Mouse (Mus musculus): ENCODE data around the gene Usp53. TPM values are rescaled to one million over a fixed set of nuclear protein-coding genes. Genes with fewer than 3 reads are reported as not detected.

Gene Usp53
- polyA plus RNA-seq (2015; fragmentation: Nextera tagmentation; extraction: Ambion mirVana) = 9.6 and 10.1 TPM in 2 replicates

GRCm38 (mm10) chr3:122984249-122985182, at the start of gene Usp53:
Usp53 (minus strand) TSS chr3:122984510.
- no peaks in the 10 kb centered on the region for H3K36me3 ChIP-seq (ENCODE audit: insufficient read depth, low read length)
- H3K4me1 ChIP-seq (ENCODE audit: insufficient read depth, low read depth, low read length) = peaks cover 12% of the 10 kb centered on the region
- DNase-seq (ENCODE audit: low spot score) (peak; percentile 98), ATAC-seq (peak; percentile 96)
- peak within 1 kb of the TSS; percentile 95 for H3K27ac ChIP-seq (ENCODE audit: low read length)
- no peaks in the 10 kb centered on the region for H3K27me3 ChIP-seq (replicated peaks; ENCODE audit: insufficient read depth, low read length)
- TF ChIP-seq EP300 (IDR thresholded peaks at IDR 0.05) (no peak), CTCF (IDR thresholded peaks at IDR 0.05) (peak; percentile 20; the same call in 1 of the 2 replicates)
- H3K9ac ChIP-seq (replicated peaks; ENCODE audit: low read depth) = peak within 1 kb of the TSS; percentile 82
- peak within 1 kb of the TSS; percentile 84 for H3K4me3 ChIP-seq (ENCODE audit: low read depth, low read length)
- peak within 1 kb of the TSS; percentile 70 for H3K4me2 ChIP-seq (replicated peaks; ENCODE audit: low read depth, low read length)
- H3K9me3 ChIP-seq (ENCODE audit: low read length) = no peaks in the 10 kb centered on the region
- under 1% methylated on average over 62 of the region's 94 CpGs for WGBS

DNA sequence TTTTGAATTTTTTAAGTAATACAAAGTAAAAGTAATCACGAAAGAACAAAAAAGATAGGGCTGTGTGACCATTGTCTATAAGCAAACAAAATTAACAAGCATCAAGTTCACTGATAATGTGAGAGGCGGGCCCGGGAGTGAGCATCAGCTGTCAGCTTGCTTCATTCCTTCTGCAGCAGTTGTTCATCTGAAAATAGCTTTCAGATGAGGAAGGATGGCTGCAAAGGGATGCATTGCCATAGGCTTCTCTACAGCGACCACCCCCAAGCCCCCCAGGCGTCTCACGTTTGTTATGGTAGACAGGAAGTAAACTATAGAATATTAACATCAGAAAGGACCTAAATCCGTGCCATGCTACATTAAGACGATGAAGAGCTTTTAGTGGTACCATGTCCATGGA, 49.5 kb upstream of the Usp53 start:
- H3K36me3 ChIP-seq (ENCODE audit: insufficient read depth, low read length) = no peaks in the 10 kb centered on the region
- ATAC-seq (no peak), DNase-seq (ENCODE audit: low spot score) (no peak)
- H3K4me1 ChIP-seq (ENCODE audit: insufficient read depth, low read depth, low read length) = no peaks in the 10 kb centered on the region
- H3K27me3 ChIP-seq (replicated peaks; ENCODE audit: insufficient read depth, low read length) = no peaks in the 10 kb centered on the region
- TF ChIP-seq EP300 (IDR thresholded peaks at IDR 0.05) (no peak), CTCF (IDR thresholded peaks at IDR 0.05) (no peak)
- H3K4me3 ChIP-seq (ENCODE audit: low read depth, low read length) = no peak overlapping the region
- no peak overlapping the region for H3K27ac ChIP-seq (ENCODE audit: low read length)
- H3K9me3 ChIP-seq (ENCODE audit: low read length) = no peaks in the 10 kb centered on the region
- H3K4me2 ChIP-seq (replicated peaks; ENCODE audit: low read depth, low read length) = no peak overlapping the region
- H3K9ac ChIP-seq (replicated peaks; ENCODE audit: low read depth) = no peak overlapping the region
- 73% methylated on average over 8 of the region's 8 CpGs for WGBS

GRCm38 (mm10) chr3:123025634-123026033, 41.3 kb upstream of the Usp53 start:
- Histone ChIP-seq H3K36me3 (ENCODE audit: insufficient read depth, low read length) (no peaks in the 10 kb centered on the region), H3K9me3 (ENCODE audit: low read length) (no peaks in the 10 kb centered on the region), H3K4me2 (replicated peaks; ENCODE audit: low read depth, low read length) (no peak overlapping the region), H3K27me3 (replicated peaks; ENCODE audit: insufficient read depth, low read length) (no peaks in the 10 kb centered on the region), H3K4me3 (ENCODE audit: low read depth, low read length) (no peak overlapping the region), H3K9ac (replicated peaks; ENCODE audit: low read depth) (no peak overlapping the region), H3K4me1 (ENCODE audit: insufficient read depth, low read depth, low read length) (no peaks in the 10 kb centered on the region), H3K27ac (ENCODE audit: low read length) (no peak overlapping the region)
- WGBS = 60% methylated on average over 3 of the region's 3 CpGs
- DNase-seq (ENCODE audit: low spot score) = no peak
- TF ChIP-seq EP300 (IDR thresholded peaks at IDR 0.05) = no peak
- ATAC-seq = no peak

DNA sequence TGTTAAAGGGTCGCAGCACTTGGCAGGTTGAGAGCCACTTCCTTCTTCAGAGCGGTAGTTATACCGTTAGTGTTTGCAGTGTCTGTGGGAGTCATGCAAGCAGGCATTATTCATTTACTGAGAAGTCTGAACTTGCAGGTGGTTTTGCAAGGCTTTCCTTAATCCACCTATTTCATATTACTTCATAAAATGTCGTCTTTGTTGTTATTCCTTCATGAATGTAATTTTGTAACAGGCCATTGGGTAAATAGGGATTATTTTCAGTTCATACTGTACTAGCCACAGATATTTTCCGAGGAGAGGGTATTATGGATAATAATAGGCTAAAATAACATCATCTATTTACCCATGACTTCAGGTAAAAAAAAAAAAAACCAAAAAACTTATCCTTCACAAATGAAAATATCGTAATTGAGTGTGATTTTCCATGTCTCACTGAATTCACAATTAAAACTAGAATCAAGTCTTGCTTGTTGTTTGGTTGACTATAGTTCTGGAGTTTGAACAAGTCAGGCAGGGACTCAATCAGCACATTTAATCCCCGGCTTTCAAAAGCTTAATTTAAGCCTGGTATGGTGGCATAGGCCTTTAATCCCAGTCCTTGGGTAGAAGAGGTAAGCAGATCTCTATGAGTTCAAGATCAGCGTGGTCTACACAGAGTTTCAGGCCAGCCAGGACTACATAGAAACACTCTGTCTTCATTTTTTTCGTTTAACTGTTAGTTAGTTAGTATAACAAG, 40.4 kb upstream of the Usp53 start:
- Histone ChIP-seq H3K4me3 (ENCODE audit: low read depth, low read length) (no peak overlapping the region), H3K9ac (replicated peaks; ENCODE audit: low read depth) (no peak overlapping the region), H3K27ac (ENCODE audit: low read length) (no peak overlapping the region), H3K4me2 (replicated peaks; ENCODE audit: low read depth, low read length) (no peak overlapping the region), H3K36me3 (ENCODE audit: insufficient read depth, low read length) (no peaks in the 10 kb centered on the region), H3K4me1 (ENCODE audit: insufficient read depth, low read depth, low read length) (no peaks in the 10 kb centered on the region), H3K27me3 (replicated peaks; ENCODE audit: insufficient read depth, low read length) (no peaks in the 10 kb centered on the region), H3K9me3 (ENCODE audit: low read length) (no peaks in the 10 kb centered on the region)
- DNase-seq (ENCODE audit: low spot score) (no peak), ATAC-seq (no peak)
- 72% methylated on average over 9 of the region's 9 CpGs for WGBS
- TF ChIP-seq EP300 (IDR thresholded peaks at IDR 0.05) = no peak
- no peak for TF ChIP-seq CTCF (IDR thresholded peaks at IDR 0.05)

- WGBS = 88% methylated on average over 2 of the region's 2 CpGs
- H3K4me1 ChIP-seq (ENCODE audit: insufficient read depth, low read depth, low read length) = no peaks in the 10 kb centered on the region
- no peaks in the 10 kb centered on the region for H3K36me3 ChIP-seq (ENCODE audit: insufficient read depth, low read length)
- ATAC-seq = no peak
- no peaks in the 10 kb centered on the region for H3K27me3 ChIP-seq (replicated peaks; ENCODE audit: insufficient read depth, low read length)
- H3K9me3 ChIP-seq (ENCODE audit: low read length) = no peaks in the 10 kb centered on the region
- DNase-seq (ENCODE audit: low spot score) = no peak
- TF ChIP-seq EP300 (IDR thresholded peaks at IDR 0.05) (no peak), CTCF (IDR thresholded peaks at IDR 0.05) (no peak)
- H3K4me2 ChIP-seq (replicated peaks; ENCODE audit: low read depth, low read length) = no peak overlapping the region
- no peak overlapping the region for H3K9ac ChIP-seq (replicated peaks; ENCODE audit: low read depth)
- H3K4me3 ChIP-seq (ENCODE audit: low read depth, low read length) = no peak overlapping the region
- H3K27ac ChIP-seq (ENCODE audit: low read length) = no peak overlapping the region
These were observed 34.5 kb upstream of the Usp53 start for GRCm38 (mm10) chr3:123018792-123019191.

GRCm38 (mm10) chr3:123013476-123013875, 29.2 kb upstream of the Usp53 start:
- Histone ChIP-seq H3K36me3 (ENCODE audit: insufficient read depth, low read length) (no peaks in the 10 kb centered on the region), H3K4me1 (ENCODE audit: insufficient read depth, low read depth, low read length) (no peaks in the 10 kb centered on the region), H3K4me3 (ENCODE audit: low read depth, low read length) (no peak overlapping the region), H3K9me3 (ENCODE audit: low read length) (no peaks in the 10 kb centered on the region), H3K4me2 (replicated peaks; ENCODE audit: low read depth, low read length) (no peak overlapping the region), H3K9ac (replicated peaks; ENCODE audit: low read depth) (no peak overlapping the region), H3K27ac (ENCODE audit: low read length) (no peak overlapping the region), H3K27me3 (replicated peaks; ENCODE audit: insufficient read depth, low read length) (no peaks in the 10 kb centered on the region)
- 88% methylated on average over 14 of the region's 14 CpGs for WGBS
- DNase-seq (ENCODE audit: low spot score) = no peak
- TF ChIP-seq EP300 (IDR thresholded peaks at IDR 0.05) (no peak), CTCF (IDR thresholded peaks at IDR 0.05) (no peak)
- no peak for ATAC-seq

Measured in lung, postnatal 0 days (tissue).